Mouse (Mus musculus): ENCODE results near the gene Cyb561d2. TPM values are rescaled to one million over a fixed set of nuclear protein-coding genes. Genes with fewer than 3 reads are reported as not detected.
A peak's percentile ranks its signal among the peaks of the same experiment; 100 is the strongest.

Cyb561d2 gene
- total RNA-seq, 2 experiments from 2014 or later: 16.2 to 17.4 TPM

- intact Hi-C loops (cut with DNase I): loop anchor here (10.0 kb wide), 1 partner anchor 653 kb away; the partner anchor contains the start of gene Rbm15b
- DNase-seq (ENCODE audit: low spot score in 2 of 2): no peak
These were observed 3.8 kb downstream of the Cyb561d2 start for GRCm38 (mm10) chr9:107538231-107538630.

- DNase-seq (ENCODE audit: low spot score in 2 of 2): no peak
- intact Hi-C loops (cut with DNase I): loop anchor here (10.0 kb wide), 1 partner anchor 650 kb away; the partner anchor contains the start of gene Rbm15b
These were observed 7.4 kb downstream of the Cyb561d2 start for GRCm38 (mm10) chr9:107534408-107535202.

GRCm38 (mm10) chr9:107533791-107534407, 8.1 kb downstream of the Cyb561d2 start, which contains the start of gene Tmem115:
Gene Tmem115 (plus strand): TSS chr9:107533945.
- intact Hi-C loops (cut with DNase I): loop anchor here (10.0 kb wide), 1 partner anchor 649 kb away; the partner anchor contains the start of gene Rbm15b

DNA sequence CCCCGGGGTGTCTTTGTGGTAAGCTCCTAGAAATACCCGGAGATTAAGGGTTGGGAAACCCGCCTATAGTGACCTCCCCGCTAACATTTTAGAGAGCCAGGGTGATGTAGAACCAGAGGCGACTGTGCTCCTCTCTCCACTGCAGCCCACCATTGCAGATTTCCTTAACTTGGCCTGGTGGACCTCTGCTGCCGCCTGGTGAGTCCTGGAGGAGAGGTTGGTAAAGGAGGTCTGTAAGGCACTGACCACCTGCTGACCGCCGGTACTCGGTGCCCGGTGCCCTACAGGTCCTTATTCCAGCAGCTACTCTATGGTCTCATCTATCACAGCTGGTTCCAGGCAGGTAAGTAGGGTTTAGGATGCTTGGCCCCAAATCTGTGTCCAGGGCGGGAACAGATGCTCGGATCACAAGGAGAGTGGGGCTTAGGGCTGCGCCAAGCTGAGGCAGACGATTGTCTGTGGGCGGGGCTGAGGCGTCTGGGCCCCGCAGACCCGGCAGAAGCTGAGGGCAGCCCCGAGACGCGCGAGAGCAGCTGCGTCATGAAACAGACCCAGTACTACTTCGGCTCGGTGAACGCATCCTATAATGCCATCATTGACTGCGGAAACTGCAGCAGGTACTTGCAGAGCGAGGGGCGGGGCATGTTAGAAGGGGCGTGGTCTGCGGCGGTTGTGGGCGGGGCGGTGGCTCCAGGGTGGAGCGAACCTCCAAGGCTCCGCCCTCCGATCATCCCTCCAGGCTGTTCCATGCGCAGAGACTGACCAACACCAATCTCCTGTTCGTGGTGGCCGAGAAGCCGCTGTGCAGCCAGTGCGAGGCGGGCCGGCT, 15.6 kb downstream of the Cyb561d2 start:
- intact Hi-C loops (cut with DNase I): no loop called here
- peak; percentile 69 to 74 for DNase-seq (ENCODE audit: low spot score in 2 of 2)

More at GRCm38 (mm10) chr9:107533791-107534407, 8.1 kb downstream of the Cyb561d2 start, which contains the start of gene Tmem115:
- DNase-seq (ENCODE audit: low spot score in 2 of 2): peak; percentile 95 to 99

DNA sequence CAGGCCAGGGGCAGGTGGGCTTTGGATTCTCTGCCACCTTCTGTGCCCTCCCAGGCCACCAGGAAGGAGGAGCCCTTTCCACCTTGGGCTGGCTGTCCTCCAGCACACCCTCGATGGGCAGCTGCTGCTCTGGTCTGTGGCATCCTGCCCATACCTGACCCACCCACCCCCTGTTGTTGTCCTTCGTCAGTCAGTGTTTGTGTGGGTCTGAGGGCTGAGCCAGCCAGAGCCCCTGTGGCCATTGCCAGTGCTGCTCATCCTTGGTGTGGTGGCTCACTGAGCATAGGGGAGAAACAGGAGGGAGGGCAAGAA, 19.6 kb downstream of the Cyb561d2 start:
- intact Hi-C loops (cut with DNase I): no loop called here

GRCm38 (mm10) chr9:107521711-107522399, 20.1 kb downstream of the Cyb561d2 start:
- intact Hi-C loops (cut with DNase I): no loop called here
- peak in 1 of 2 experiments; percentile 43 for DNase-seq (ENCODE audit: low spot score in 2 of 2)

More for the DNA sequence above, 19.6 kb downstream of the Cyb561d2 start:
- no peak for DNase-seq (ENCODE audit: low spot score in 2 of 2)

GRCm38 (mm10) chr9:107521190-107521589, 20.8 kb downstream of the Cyb561d2 start:
- no peak for DNase-seq (ENCODE audit: low spot score in 2 of 2)
- intact Hi-C loops (cut with DNase I): no loop called here

DNA sequence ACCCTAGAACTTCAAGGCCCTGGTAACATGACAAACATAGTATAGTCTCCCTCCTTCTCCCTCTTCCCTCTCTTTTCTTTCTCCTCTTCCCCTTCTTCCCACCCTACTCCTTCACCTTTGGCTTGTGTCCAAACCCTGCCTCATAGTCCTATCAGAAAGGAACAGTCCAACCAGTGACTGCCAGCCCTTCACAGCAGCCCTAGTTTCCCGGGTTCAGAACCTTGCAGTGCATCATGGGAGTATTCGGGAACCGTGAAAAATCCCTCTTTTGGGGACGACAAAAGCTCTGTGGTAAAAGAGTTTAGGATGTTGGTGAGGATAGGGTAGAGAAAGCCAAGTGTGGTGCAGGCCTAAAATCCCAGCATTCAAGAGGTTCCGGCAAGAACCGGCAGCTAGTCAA, 21.7 kb downstream of the Cyb561d2 start:
- intact Hi-C loops (cut with DNase I): no loop called here
- DNase-seq (ENCODE audit: low spot score in 2 of 2): no peak

DNA sequence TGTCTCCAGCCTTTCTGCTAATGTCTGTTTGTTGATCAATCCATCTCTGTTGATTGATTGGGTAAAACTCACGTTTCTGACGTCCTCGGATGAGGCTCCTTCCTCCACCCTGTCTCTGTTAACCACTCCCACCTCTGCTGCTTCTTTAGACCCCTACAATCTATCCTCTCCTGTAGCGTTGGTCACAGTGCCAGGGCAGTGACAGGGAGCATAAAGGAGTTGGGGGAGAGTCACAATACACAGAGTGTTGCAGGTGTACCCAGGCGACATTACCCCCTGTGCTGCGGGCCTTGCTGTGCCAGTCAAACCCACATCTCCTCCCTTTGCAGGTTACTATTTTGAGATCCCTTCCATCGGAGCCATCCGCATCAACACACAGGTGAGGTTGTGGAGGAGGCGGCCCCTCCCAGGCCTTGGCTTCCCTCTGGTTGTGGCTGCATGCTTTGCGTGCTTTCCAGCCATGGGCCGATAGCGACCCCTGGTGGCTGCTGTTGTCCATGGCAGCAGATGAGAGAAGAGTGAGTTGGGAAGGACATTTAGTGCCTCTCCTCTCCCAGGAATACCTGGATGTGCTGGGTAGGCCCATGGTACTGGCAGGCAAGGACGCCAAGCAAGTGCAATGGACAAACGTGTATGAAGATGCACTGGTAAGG, 27.6 kb downstream of the Cyb561d2 start:
- intact Hi-C loops (cut with DNase I): loop anchor here (1.0 to 2.0 kb wide), 3 partner anchors 148 to 222 kb away; no protein-coding TSS in a partner anchor
- peak; percentile 87 to 88 for DNase-seq (ENCODE audit: low spot score in 2 of 2)

GRCm38 (mm10) chr9:107512326-107512725, 29.7 kb downstream of the Cyb561d2 start:
- intact Hi-C loops (cut with DNase I): no loop called here

DNA sequence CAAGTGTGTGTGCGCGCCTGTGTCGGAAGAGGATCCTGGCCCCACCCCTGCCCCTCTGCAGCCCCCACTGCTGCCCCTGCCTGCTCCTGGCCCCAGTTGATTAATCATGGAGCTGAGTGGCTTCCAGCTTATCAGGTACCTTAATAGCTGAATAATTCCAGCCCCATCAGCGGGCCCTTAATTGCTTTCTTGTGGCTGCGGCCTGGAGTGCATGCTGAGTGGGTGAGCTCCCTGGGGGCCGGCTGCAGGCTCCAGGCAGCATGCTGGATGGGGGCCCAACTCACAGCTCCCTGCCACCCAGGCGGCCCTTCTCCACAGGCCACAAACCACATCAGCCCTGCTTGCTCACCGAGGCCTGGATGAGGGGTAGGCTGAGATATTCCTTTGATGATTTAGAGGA, 30.6 kb downstream of the Cyb561d2 start:
- intact Hi-C loops (cut with DNase I): no loop called here
- DNase-seq (ENCODE audit: low spot score in 2 of 2): no peak

More at GRCm38 (mm10) chr9:107512326-107512725, 29.7 kb downstream of the Cyb561d2 start:
- no peak for DNase-seq (ENCODE audit: low spot score in 2 of 2)

DNA sequence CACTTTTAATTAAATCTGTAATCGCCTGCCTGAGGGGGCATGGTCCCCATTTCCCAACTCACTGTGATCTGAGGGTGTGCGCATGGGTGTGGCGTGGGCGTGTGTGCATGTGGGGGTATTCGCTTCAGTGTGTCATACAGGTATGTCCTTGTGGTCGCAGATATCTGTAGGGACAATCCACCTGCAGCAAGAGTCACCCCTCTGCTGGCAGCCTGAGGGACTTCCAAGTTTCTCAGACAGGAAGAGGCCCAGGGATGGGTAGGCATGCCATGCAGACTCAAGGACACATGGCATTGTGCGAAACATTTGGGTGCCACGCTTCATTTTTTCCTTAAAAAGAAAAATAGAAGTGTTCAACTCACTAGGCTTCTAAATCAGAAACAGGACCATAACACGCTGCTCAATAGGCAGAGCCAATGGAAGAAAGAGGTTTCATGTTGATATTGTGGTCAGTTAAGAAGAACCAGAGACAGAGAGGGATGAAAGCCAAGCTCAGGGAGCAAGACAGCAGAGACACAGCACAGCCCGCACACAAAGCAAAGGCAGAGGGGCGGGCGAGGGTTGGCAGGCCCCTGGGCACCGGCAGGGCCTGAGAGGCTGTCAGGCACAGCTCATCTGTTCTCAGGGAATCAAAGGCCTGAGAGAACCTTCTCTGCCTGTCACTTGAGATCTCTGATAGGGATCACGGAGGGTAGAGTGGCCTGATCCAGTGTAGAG, 31.5 kb downstream of the Cyb561d2 start:
- intact Hi-C loops (cut with DNase I): no loop called here
- DNase-seq (ENCODE audit: low spot score in 2 of 2): no peak

- peak; percentile 76 to 78 for DNase-seq (ENCODE audit: low spot score in 2 of 2)
- intact Hi-C loops (cut with DNase I): no loop called here
These were observed 33.7 kb downstream of the Cyb561d2 start for GRCm38 (mm10) chr9:107508266-107508665.

GRCm38 (mm10) chr9:107504662-107505537, 37.1 kb downstream of the Cyb561d2 start:
- DNase-seq (ENCODE audit: low spot score in 2 of 2): no peak
- intact Hi-C loops (cut with DNase I): no loop called here

DNA sequence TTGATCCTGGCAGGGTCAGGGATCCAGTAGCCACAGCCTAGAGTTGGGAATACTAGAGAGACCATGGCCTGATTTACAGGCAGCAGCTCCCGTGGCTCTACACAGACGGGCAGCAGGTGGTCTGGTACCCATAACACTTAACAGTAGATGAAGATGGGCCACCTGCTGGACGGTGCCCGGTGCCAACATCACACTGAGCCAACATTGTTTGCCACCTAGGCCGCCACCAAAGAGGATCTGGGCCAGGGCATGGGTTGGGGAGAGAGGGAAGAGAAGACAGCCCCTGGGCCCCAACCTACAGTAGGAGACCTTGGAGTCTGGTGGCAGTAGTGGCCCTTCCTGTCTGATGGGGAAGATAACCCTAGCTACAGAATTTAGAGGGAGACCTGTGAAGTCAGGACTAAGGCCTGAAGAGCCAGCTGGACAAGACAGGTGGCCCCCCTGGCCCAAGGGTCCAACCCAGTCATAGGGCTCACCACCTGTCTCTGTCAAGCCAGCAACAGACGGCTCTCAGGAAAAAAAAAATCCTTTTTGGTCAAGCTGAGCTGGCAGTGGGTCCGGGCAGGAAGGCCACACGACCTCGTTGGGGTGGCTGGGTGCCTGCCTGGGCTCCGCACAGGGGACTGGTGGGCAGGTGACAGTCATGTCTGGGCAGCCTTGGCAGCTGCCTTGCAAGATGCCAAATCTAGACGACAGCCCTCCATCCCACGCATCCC, 39.7 kb downstream of the Cyb561d2 start:
- intact Hi-C loops (cut with DNase I): no loop called here
- DNase-seq (ENCODE audit: low spot score in 2 of 2): no peak

- intact Hi-C loops (cut with DNase I): no loop called here
- no peak for DNase-seq (ENCODE audit: low spot score in 2 of 2)
These were observed 41.2 kb downstream of the Cyb561d2 start for GRCm38 (mm10) chr9:107500708-107501286.

Data from left cerebral cortex, postnatal 25 days (tissue).